Mouse (Mus musculus) midbrain, embryonic 15.5 days (tissue): ENCODE measurements around the gene Slc12a7. TPM values are rescaled to one million over a fixed set of nuclear protein-coding genes. Genes with fewer than 3 reads are reported as not detected.

Experiments used
- ATAC-seq: fragments of 200-750 bp; cut with Nextera tagmentation; replicated peaks from 2 replicates; pipeline ENCODE4 v1.8.0; 2017; ENCODE audit warnings: moderate TSS enrichment
- H3K27ac ChIP-seq: fragments of 300-500 bp; sonication (generic); 2 replicates; pipeline ENCODE4 v1.5.1; 2015; ENCODE audit warnings: mild to moderate bottlenecking, inconsistent platforms
- H3K27me3 ChIP-seq: fragments of 300-500 bp; sonication (generic); replicated peaks from 2 replicates; pipeline ENCODE4 v1.6.1; 2015; ENCODE audit warnings: inconsistent platforms
- H3K36me3 ChIP-seq: fragments of 300-500 bp; sonication (generic); replicated peaks from 2 replicates; pipeline ENCODE4 v1.6.1; 2015; ENCODE audit warnings: inconsistent platforms
- H3K4me1 ChIP-seq: fragments of 300-500 bp; sonication (generic); 2 replicates; pipeline ENCODE4 v1.6.1; 2015; ENCODE audit warnings: inconsistent platforms
- H3K4me2 ChIP-seq: fragments of 300-500 bp; sonication (generic); 2 replicates; pipeline ENCODE4 v1.6.1; 2015; ENCODE audit warnings: inconsistent platforms, mild to moderate bottlenecking, moderate library complexity
- H3K4me3 ChIP-seq: fragments of 300-500 bp; sonication (generic); 2 replicates; pipeline ENCODE4 v1.5.1; 2015; ENCODE audit warnings: mild to moderate bottlenecking, inconsistent platforms
- H3K9ac ChIP-seq: fragments of 300-500 bp; sonication (generic); 2 replicates; pipeline ENCODE4 v1.6.1; 2015; ENCODE audit warnings: mild to moderate bottlenecking, inconsistent platforms
- H3K9me3 ChIP-seq: fragments of 300-500 bp; sonication (generic); 2 replicates; pipeline ENCODE4 v1.6.1; 2016; ENCODE audit warnings: inconsistent platforms
- WGBS: fragments of 180-500 bp; shearing (Covaris S2); methylation state at CpG from one replicate; pipeline ENCODE4 v1.1.7; 2015; ENCODE audit warnings: mixed read lengths; 5-methylcytosine and 5-hydroxymethylcytosine counted together
- polyA plus RNA-seq: library from polyadenylated mRNA; unstranded; fragments of >200 nt; fragmentation: Nextera tagmentation; extraction: Ambion mirVana; gene quantifications from 2 replicates; pipeline ENCODE4 v1.2.1, GENCODE M21; 2015

The Slc12a7 gene
- polyA plus RNA-seq, 1 experiment from 2014 or later = 9.8 TPM

- Histone ChIP-seq H3K27ac (no peak overlapping the region), H3K9ac (no peak overlapping the region), H3K27me3 (no peaks in the 10 kb centered on the region), H3K4me1 (peaks cover 24% of the 10 kb centered on the region), H3K4me2 (no peak overlapping the region), H3K36me3 (no peaks in the 10 kb centered on the region), H3K4me3 (no peak overlapping the region), H3K9me3 (no peaks in the 10 kb centered on the region)
- 50% methylated on average over 4 of the region's 4 CpGs for WGBS
- ATAC-seq = peak; percentile 48
Measured at GRCm38 (mm10) chr13:73835791-73836190, 102.9 kb downstream of the Slc12a7 start.

DNA sequence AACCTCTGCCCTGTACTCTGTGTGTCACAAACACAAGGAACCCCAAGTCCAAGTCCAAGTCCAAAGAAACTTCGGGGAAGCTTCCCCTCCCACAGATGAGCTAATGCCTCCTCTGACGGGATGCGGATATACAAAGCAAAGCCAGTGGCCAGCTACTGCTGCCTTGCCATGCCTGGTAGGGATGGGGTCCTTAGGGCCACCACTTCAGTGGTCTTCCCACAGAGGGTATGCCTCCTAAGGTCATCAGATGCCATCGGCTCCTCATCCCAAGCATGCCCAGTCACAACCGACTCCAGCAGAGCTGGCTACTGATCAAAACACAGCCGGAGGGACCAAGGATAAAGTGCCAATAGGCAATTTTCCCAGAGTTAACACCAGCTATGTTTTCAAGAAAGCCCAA lies 103.6 kb downstream of the Slc12a7 start:
- no peaks in the 10 kb centered on the region for H3K36me3 ChIP-seq
- ATAC-seq = no peak
- 78% methylated on average over 6 of the region's 6 CpGs for WGBS
- H3K27ac ChIP-seq = no peak overlapping the region
- no peak overlapping the region for H3K9ac ChIP-seq
- H3K4me1 ChIP-seq = peaks cover 24% of the 10 kb centered on the region
- H3K4me2 ChIP-seq = no peak overlapping the region
- H3K4me3 ChIP-seq = no peak overlapping the region
- no peaks in the 10 kb centered on the region for H3K27me3 ChIP-seq
- no peaks in the 10 kb centered on the region for H3K9me3 ChIP-seq

GRCm38 (mm10) chr13:73837708-73838107 lies 104.8 kb downstream of the Slc12a7 start:
- 87% methylated on average over 8 of the region's 8 CpGs for WGBS
- H3K4me3 ChIP-seq = no peak overlapping the region
- no peaks in the 10 kb centered on the region for H3K36me3 ChIP-seq
- no peaks in the 10 kb centered on the region for H3K27me3 ChIP-seq
- no peak for ATAC-seq
- H3K27ac ChIP-seq = no peak overlapping the region
- peaks cover 24% of the 10 kb centered on the region for H3K4me1 ChIP-seq
- H3K9ac ChIP-seq = no peak overlapping the region
- no peaks in the 10 kb centered on the region for H3K9me3 ChIP-seq
- no peak overlapping the region for H3K4me2 ChIP-seq

GRCm38 (mm10) chr13:73839137-73839548 lies 106.2 kb downstream of the Slc12a7 start:
- 53% methylated on average over 11 of the region's 11 CpGs for WGBS

DNA sequence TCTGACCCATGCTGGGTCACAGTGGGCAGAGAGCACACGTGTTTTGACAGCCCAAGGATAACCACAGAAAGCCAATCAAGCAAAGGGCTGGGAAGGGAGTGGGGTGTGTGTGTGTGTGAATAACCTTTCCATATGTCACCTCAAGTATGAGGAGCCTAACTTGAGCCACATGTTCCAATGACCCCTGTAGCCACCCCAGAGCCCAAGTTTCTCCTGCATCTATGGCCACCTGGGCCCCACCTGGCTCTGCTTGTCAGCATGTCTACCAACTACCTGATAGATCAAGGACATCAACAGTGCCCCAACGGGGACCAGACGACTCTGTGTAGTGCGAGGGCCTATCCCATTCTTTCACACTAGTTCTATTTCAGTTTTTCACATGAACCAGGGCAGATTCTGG lies 106.8 kb downstream of the Slc12a7 start:
- H3K9ac ChIP-seq = no peak overlapping the region
- ATAC-seq = no peak
- peaks cover 24% of the 10 kb centered on the region for H3K4me1 ChIP-seq
- no peak overlapping the region for H3K4me3 ChIP-seq
- no peaks in the 10 kb centered on the region for H3K9me3 ChIP-seq
- WGBS = 77% methylated on average over 4 of the region's 4 CpGs
- no peaks in the 10 kb centered on the region for H3K36me3 ChIP-seq
- no peak overlapping the region for H3K27ac ChIP-seq
- H3K27me3 ChIP-seq = no peaks in the 10 kb centered on the region
- no peak overlapping the region for H3K4me2 ChIP-seq

More at GRCm38 (mm10) chr13:73839137-73839548, 106.2 kb downstream of the Slc12a7 start:
- Histone ChIP-seq H3K4me3 (no peak overlapping the region), H3K4me2 (no peak overlapping the region), H3K9me3 (no peaks in the 10 kb centered on the region), H3K27me3 (no peaks in the 10 kb centered on the region), H3K4me1 (peaks cover 24% of the 10 kb centered on the region), H3K27ac (no peak overlapping the region), H3K9ac (no peak overlapping the region), H3K36me3 (no peaks in the 10 kb centered on the region)
- peak; percentile 59 for ATAC-seq

DNA sequence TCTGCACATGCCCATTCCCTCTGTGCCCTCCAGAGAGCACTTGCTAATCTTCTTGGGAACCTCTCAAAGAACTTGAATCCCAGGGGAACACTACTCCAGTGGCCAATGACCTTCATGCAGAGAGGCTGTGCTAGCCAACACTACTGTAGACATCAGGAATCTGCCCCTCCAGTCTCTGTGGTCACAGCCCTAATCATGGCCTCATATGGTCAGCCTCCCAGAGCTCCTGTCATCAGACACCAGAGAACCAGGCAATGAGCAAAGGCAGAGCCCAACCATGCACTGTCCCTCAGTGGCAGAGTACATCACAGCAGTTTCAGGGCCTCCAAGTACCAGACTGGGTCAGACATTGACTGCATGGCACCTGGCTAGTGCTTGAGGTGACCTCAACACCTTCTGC lies 109.8 kb downstream of the Slc12a7 start:
- Histone ChIP-seq H3K9ac (no peak overlapping the region), H3K9me3 (no peaks in the 10 kb centered on the region), H3K36me3 (no peaks in the 10 kb centered on the region), H3K4me1 (peaks cover 23% of the 10 kb centered on the region), H3K4me3 (no peak overlapping the region), H3K27ac (no peak overlapping the region), H3K27me3 (peaks cover 14% of the 10 kb centered on the region), H3K4me2 (no peak overlapping the region)
- no peak for ATAC-seq

DNA sequence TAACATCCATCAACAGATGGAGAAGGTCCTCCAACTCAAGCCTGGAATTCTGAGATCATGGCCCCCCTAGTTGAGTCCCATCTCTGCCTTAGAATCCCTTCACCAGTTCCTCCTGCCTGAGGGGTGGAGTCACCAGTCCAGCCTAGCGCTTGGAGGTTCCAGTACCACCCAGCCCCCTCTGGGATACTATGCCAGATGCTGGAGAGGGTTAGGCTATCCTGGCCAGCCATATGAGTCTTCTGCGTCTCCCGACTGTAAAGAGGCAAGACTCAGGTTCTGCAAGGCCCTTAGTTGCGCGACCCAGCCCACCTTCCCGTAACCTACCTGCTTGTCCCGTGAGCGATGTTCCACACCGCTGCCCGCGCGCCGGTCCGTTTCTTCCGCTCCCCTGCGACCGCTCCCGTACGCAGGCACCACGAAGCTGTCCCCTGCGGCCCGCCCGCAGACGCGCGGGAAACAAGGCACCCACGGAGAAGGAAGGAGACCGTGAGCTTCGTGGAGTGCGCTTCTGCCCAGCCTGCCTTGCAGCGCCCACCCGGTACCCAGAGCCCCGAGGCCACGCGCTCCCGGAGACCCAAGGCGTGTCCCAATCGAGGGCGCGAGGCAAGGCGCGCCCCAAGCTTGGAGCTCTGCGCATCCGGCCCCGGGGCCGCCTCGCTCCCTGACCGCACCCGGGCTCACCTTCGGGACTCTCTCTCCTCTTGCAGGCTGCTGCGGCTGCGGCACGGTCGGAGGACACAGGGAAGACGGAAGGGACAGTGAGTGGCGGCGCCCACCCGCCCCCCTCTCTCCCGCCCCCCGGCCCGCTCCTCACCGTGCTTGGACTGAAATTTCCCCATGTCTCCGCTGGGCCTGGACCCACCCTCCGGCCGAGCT lies 113.9 kb downstream of the Slc12a7 start:
- H3K4me1 ChIP-seq = peaks cover 12% of the 10 kb centered on the region
- H3K9ac ChIP-seq = peak overlapping the region; percentile 61
- H3K9me3 ChIP-seq = no peaks in the 10 kb centered on the region
- H3K27me3 ChIP-seq = peaks cover 21% of the 10 kb centered on the region
- peak; percentile 83 for ATAC-seq
- peak overlapping the region; percentile 54 for H3K4me3 ChIP-seq
- peak overlapping the region; percentile 86 for H3K4me2 ChIP-seq
- no peak overlapping the region for H3K27ac ChIP-seq
- under 1% methylated on average over 53 of the region's 65 CpGs for WGBS
- no peaks in the 10 kb centered on the region for H3K36me3 ChIP-seq

DNA sequence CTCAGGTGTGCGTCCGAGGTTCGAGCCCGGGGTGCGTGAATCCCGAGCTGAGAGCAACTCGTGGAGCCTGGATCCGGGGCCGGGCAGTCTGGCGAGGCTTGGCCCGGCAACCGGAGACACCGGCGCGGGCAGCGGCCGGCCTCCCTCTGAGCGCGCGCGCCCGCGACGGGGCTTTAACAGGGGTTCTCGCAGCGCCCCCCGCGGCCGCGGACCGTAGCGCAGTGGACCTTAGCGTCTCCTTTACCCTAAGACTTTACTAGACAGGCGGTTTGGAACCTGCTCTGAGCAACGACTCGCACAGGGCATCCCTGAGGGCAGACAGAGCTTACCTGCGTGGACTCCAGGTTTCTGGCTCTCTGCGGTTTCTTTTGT lies 114.6 kb downstream of the Slc12a7 start, which contains the start of gene Nkd2:
Gene Nkd2, minus strand, starts transcription at position 167 of the 372 bp plus-strand sequence.
- Histone ChIP-seq H3K4me1 (peaks cover 12% of the 10 kb centered on the region), H3K9ac (peak within 1 kb of the TSS; percentile 61), H3K36me3 (no peaks in the 10 kb centered on the region), H3K9me3 (no peaks in the 10 kb centered on the region), H3K4me3 (peak within 1 kb of the TSS; percentile 54), H3K4me2 (peak within 1 kb of the TSS; percentile 86), H3K27ac (no peak within 1 kb of the TSS), H3K27me3 (peaks cover 21% of the 10 kb centered on the region)
- WGBS = under 1% methylated on average over 38 of the region's 38 CpGs
- peak; percentile 87 for ATAC-seq

Other genes with a start within 250 kb of the Slc12a7 start
- gene Slc6a3, start 196.3 kb upstream of the Slc12a7 start, polyA plus RNA-seq = 10.9 and 13.3 TPM in 2 replicates
- gene Clptm1l, start 129.1 kb upstream of the Slc12a7 start, polyA plus RNA-seq = 143 and 156 TPM in 2 replicates
- 7.9 and 8.3 TPM in 2 replicates for gene Tert, start 106.2 kb upstream of the Slc12a7 start, polyA plus RNA-seq
- not detected in 2 replicates for gene Slc6a18, start 55.1 kb upstream of the Slc12a7 start, polyA plus RNA-seq
- gene Slc6a19, start 28.2 kb upstream of the Slc12a7 start, polyA plus RNA-seq = 0.23 and 0.32 TPM in 2 replicates
- 16.7 and 16.9 TPM in 2 replicates for gene Nkd2, start 114.5 kb downstream of the Slc12a7 start, polyA plus RNA-seq
- gene Trip13, start 204.7 kb downstream of the Slc12a7 start, polyA plus RNA-seq = 11.6 and 13.0 TPM in 2 replicates
- 97.4 and 104 TPM in 2 replicates for gene Brd9, start 204.7 kb downstream of the Slc12a7 start, polyA plus RNA-seq
- gene Zdhhc11, start 230.8 kb downstream of the Slc12a7 start, polyA plus RNA-seq = not detected in 2 replicates